Mouse (Mus musculus): ENCODE data around the gene D430042O09Rik.

Gene D430042O09Rik

DNA sequence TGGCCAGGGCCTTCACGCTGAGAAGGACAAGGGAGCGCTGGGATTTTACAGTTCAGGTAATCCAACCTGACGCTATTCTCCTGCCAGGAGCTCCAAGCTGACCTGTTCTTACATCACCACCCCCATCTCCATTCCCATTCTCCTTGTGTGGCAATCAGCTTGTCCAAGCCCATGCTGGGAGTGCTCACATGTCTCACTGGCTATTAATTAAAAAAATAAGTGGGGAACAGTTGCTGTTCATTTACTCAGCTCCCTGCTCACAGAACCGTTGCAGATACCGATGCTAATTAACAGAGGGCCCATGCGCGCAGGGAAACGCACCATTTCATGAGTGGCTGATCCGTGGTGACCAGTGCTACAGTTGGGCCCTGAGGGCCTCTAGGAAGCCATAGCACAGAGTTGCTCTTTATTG, 110.6 kb downstream of the D430042O09Rik start:
- WGBS, result 83% methylated on average over 9 of the region's 9 CpGs

DNA sequence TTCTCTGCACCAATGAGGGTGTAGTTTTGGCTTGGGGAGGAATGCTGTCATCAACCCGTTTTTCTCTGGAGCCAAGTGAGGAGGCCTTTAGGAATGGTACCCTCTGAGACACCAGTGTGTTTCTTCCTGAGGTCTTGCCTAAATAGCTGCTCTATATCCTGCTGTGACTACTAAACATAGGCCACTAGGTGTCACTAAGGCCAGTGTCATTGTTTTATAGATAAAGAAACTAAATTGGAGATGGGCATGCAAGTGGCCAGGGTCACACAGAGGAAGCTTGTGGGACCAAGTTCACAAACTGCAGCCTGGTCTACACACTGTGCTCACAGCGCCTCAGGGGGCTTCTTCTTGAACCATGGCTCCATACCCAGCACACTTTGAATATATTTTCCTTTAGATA, 112.5 kb downstream of the D430042O09Rik start:
- 82% methylated on average over 2 of the region's 2 CpGs for WGBS

DNA sequence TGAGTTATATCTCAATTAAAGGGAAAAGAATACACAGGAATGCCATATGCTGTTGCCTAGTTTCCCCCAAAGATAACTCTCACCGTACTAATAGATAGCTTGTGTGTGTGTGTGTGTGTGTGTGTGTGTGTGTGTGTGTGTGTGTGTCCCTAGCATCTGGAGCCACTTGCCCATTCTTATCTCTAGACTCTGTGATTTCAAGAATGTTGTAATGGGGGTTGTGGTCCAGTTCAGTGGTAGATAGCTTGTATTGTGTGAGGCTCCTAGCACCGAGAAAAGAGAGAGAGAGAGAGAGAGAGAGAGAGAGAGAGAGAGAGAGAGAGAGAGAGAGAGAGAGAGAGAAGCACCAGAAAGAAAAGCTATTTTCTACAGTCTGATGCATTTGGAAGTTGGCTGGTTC, 118.7 kb downstream of the D430042O09Rik start:
- 78% methylated on average over 2 of the region's 2 CpGs for WGBS

DNA sequence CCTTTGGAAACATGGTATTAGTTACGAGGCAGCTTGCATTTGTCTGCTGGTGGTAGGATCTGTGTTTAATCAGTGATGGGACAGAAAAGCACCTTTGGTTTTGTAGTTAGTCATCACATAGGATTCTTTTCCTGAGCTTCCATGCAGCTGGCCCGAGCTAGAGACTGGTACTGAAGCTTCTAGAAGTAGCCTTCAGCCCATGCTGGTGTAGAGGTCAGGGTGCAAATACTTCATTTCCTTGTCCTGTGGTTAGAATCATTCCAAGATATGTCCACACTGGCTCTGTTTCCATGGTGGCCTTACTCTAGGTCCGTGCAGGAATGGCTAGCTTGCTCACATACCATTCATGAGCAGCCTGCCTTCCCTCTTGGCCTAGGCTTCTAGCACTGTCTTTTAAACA, 119.2 kb downstream of the D430042O09Rik start:
- 89% methylated on average over 3 of the region's 3 CpGs for WGBS

DNA sequence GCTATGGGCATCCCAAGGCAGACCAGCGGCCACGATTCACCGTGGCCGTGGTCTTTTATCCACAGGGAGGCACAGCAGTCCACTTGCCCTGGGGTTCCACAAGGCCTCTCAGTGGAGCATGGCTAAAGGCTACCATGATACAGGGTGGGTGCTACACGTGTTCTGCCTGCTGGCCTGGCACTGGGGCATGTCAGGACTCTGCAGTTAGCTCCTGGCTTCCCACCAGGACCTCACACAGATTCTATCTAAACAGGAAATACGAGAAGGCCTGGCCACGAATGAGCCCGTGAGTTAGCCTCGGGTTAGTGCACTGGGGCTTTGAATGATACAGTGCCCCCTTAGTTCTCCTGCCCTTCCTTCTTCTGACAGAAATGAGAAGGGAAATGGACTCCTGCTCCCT, 119.7 kb downstream of the D430042O09Rik start:
- 73% methylated on average over 9 of the region's 9 CpGs for WGBS

DNA sequence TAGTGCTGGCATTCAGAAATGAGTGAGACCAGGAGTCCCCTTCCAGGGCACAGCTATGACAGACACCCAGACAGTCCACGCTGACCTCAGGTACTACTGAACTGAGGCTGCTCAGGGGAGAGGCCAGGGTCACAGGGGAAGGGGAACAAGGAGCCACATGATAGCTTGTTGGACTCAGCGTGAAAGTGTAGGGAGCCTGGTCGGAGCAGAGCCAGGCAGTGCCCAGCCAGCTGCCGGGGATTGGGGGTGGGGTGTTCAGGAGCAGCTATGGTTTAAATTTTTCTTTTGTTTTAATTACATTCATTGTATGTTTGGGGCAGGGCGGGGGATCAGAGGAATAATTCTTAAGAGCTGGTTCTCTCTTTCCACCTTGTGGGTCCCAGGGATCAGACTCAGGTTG, 120.9 kb downstream of the D430042O09Rik start:
- 88% methylated on average over 5 of the region's 5 CpGs for WGBS

DNA sequence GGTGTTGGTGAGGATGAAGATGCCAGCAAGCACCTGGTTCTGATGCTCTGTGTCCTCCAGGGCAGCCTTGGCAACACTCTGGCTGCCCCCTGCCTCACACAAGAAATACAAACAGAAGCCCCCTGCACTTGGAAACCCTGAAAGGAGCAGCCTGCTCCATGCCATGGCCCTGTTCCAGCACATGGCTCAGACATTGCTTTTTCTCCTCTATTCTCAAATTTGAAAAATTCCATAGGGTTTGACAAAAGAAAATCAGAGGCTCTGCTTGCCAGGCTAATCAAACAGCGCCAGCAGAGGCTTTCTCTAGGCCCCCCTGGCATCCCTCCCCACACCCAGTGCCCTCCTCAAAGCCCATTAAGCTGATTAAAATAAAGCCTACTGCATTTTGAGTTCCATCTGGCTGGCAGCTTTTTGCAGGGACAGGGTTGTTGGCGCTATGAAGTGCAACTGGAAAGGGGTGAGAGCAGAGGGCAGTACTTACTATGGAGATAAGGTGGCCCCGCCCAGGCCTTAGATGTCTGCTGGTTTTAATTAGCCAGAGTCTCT, 121.5 kb downstream of the D430042O09Rik start:
- WGBS, result 69% methylated on average over 3 of the region's 3 CpGs

DNA sequence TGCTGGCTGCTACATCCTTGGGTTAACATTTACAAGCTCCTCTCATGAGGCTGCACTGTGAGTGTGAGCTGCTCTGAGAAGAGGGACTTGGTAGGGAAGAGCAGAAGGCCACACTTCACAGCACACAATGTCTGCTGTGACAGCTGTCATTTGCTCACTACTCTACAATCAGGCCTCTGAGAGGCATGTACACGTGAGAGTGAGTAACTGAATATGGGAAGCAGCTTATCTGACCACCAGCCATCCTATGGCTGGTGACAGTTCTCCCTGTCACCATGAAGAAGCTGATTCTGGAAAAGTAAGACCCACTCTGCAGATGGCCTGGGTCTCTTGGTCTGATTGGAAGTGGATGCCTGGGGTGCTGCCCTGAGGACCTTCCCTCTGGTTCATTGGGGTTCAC, 125.1 kb downstream of the D430042O09Rik start:
- 73% methylated on average over 1 of the region's 1 CpGs for WGBS

DNA sequence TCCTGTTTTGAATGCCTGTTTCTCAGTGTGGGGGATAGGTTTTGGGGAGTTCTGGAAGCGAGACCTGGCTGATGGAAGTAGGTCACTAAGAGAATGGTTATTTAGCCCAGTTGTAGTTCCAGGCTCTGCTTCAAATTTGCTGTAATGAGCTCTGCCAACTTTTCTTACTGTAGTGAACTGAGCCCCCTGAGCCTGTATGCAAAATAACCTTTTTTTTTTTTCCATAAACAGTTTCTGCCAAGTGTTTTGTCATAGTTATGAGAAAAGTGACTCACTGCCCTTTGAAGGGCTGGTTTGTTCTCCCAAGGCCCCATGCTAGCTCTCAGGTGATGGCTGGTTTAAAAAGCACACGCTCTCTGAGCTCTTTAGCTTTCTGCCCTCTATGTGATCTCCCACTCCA, 125.8 kb downstream of the D430042O09Rik start:
- WGBS, result 88% methylated on average over 2 of the region's 2 CpGs

DNA sequence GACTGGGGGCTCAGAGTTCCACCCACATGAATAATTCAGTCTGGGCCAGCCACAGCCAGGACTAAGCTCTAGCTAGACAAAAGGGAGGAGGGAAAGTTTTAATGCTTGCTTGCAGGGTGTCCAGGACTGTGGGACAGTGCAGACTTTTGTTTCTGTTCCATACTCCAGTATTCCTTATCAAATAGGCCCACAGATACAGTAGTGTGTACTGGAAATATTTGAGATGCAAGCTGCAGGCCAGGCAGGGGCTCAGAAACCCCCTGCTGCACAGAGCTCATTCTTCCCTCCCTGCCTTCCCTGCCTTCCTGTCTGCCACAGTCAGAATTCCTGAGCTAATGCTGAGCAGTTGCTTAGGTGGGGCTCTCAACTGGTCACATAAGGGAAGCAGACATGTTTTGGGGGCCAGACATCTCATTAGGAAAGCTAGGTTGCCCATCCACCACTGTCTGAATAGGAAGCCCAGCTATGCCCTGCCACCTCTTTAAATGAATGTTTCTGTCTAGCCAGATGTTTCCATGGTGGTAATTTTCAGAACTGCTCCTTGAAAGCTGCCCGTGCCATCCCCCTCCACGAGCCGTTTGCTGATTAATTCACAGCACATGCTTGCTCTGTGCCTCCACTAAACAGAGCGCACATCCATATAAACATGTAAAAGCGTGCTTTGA, 130.5 kb downstream of the D430042O09Rik start:
- 67% methylated on average over 5 of the region's 5 CpGs for WGBS

DNA sequence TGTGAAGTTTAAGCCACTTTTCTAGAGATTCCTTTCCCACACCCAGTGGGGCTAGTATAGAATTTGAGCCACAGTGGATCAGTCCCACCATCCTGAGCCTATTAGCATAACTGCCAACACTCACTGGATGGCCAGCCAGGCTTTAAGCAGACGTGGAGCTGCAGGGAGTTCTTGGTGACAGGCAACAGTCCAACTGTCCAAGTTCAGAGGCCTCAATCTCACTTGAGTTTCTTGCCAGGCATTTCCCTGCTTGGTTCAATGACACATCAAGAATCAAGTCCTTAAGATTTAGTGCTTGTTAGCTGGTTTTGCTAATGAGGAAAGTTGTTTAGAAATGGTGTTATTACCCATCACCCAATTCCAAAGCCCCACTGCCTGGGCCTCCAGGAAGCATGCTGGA, 137.9 kb downstream of the D430042O09Rik start:
- 68% methylated on average over 1 of the region's 1 CpGs for whole genome bisulfite sequencing

DNA sequence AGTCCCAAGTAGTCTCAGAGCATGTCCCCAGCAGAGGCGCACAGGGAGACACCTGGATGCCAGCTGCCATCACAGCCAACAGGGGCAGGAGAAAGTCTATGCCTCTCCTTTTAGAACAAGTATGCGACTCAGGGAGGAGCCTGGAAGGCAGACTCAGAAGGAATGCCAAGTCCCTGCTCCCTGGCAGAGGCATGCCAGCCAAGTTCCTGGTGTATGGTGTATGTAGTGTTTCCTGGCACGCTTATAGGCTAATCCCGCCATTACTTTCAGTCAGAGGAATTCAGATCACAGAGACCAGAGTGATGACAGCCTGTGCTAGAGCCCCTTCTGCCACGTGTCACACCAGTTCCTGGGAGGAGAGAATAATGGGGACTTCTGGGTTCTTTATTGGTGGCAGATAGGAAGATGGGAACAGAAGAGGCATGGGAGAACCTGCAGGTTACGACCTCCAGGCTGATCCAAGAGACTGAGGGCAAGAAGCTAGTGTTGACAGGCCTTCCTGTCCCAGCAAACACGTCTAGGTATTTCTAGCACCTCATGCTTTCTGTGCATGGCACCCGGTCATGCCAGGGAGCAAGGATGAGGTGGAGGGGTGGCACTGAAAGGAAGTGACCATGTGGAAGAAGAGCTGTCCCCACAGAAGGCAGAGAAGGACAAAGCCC, 139.3 kb downstream of the D430042O09Rik start:
- WGBS, result 53% methylated on average over 8 of the region's 8 CpGs

DNA sequence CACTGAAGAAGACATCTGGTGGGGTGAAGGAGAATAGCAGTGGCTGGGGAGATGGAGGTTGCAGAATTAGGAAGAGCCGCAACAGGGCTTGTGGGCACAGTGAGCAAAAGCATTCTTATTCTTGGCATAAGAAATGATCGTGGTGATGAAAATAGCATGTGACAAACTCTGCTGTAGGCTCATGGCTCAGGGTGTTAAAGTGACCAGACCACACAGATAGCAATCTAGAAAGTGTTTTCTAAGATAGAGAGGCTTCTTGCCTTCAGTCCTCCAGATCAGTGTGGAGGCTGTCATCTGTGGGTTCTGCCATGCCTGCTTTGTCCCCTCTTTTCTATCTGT, 139.8 kb downstream of the D430042O09Rik start:
- WGBS, result 44% methylated on average over 2 of the region's 2 CpGs

DNA sequence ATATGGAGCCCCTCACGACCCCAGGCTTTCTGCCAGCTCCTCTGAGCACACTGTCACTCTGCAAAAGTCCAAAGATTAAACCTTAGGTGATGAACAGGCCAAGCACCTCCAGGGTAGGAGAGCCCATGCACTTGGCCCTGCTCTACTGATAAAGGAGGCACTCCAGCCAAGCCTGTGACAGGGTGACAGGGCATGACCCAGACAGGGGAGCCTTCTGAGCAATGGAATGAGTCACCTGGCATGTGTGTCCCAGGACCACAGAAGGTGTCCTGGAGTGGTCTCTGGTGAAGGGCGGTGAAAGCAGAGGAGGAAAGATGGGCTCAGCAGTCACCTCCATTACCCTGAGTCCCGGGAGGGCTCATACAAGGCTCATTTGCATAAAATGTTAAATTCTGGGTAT, 151.9 kb downstream of the D430042O09Rik start:
- WGBS, result 84% methylated on average over 3 of the region's 3 CpGs

DNA sequence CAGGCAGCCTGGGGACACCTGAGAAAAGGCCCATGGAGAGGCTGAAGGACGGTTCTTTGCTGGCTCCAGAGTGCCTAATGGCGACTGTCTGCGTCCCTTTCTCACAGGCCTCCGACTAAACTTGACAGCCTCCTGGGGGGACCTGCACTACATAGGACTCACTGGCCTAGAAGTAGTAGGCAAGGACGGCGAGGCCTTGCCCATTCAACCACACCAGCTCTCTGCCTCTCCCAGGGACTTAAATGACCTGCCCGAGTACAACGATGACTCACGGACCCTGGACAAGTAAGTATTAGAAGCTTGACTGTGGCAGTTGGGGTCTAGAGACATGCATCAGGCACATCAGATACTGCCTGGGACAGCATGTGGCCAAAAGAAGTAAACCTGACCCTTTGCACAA, 152.7 kb downstream of the D430042O09Rik start:
- WGBS, result 95% methylated on average over 9 of the region's 9 CpGs

DNA sequence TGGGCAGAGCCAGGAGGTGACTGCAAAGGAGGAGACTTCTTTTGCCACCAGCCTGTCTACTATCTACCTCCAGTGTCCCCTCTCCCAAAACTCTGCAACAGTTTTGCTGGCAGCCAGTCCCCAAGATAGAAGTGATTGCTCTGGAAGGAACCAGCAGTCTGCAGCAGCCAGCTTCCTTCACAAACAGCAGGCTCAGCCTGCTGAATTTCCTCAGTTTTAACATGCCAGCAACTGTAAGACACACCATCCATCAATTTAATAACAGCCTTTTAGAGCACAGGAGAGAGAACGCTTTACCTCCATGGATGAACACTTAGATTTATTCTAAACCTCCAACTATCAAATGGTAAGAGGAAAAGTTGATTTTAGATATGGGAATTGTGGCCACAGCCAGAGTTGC, 156.3 kb downstream of the D430042O09Rik start:
- WGBS, result 95% methylated on average over 1 of the region's 1 CpGs

DNA sequence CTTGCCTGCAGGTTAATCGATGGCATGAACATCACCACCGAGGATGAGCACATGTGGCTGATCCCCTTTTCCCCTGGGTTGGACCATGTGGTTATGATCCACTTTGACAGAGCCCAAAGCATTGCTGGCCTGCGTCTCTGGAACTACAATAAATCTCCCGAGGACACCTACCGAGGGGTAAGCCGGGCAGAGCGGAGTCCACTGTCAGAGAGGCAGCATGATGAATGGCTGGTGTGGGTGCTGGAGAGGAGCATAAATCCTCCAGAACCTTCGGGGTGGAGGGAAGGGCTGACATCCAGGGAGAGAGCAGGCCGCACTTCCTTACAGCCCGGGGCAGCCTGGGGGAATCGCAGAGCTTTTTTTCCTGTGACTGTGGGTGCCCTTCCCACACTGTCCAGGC, 157.5 kb downstream of the D430042O09Rik start:
- WGBS, result 87% methylated on average over 11 of the region's 11 CpGs

DNA sequence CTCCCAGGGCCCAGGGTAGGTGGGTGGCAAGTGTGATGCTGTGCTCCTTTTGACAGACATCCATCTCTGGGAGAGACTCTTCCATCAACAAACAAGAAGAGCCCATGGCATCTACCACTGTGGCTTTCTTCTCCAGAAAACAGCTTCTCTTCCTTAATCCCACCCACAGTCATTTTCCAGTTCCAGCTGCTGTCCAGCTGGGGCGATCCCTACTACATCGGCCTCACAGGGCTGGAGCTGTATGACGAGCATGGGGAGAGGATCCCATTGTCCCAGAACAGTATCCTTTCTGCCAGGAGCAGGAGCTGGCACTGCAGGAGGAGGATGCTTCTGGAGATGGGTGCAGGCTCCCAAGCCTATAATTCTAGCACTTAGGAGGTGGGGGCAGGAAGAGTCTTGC, 160.9 kb downstream of the D430042O09Rik start:
- 85% methylated on average over 3 of the region's 3 CpGs for WGBS

DNA sequence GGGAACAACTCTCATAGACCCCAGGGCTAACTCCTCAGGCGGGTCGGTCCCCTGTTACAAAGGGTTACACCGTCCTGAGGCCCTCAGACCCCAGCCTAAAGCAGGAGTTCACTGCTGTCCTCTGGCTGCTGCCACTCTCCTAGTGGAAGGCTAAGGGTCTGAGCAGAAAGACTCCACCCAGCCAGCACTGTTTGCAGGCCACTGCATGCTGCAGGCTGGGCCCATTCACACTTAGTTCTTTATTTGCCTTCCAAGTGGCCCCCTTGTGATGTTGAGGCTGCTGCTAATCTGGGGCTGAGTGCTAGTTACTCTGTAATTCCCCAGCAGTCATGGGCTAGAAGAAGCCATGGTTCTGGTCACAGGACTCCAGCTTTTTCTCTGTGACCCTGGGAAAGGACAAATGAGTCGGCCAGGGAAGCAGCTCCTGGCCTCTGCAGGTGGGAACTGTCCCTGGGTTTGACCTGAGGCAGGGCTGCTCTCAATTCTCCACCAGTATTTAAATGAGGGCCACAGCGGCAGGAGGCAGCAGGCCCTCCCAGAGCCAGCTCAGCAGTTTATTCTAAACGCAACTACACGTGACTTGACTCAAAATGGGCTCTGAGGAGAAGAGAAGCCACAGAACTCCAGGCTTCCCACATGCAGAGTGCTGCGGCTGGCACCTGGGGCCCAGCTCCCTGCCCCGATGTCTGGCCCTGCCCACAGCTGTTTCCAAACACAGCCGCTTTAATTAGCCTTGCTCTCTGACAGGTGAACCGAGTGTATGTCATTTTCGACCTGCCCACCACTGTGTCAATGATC, 163.9 kb downstream of the D430042O09Rik start:
- 43% methylated on average over 12 of the region's 12 CpGs for WGBS

DNA sequence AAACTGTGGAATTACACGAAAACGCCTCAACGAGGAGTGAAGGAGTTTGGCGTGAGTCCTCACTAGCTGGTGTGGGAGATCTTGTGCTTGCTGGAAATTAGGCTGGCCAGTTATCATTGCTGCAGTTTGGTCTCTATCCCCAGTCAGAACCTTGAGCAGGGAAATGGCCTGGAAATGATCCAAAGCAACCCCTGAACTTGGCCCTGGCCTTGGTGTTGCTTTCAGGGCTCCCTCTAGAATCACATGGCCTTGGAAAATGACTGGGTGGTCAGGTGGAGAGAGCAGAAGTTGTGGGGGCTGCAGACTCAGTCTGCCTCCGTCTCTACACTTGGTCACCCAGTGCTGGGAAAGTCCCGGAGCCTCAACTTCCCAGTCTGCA, 164.5 kb downstream of the D430042O09Rik start:
- WGBS, result 49% methylated on average over 6 of the region's 6 CpGs

DNA sequence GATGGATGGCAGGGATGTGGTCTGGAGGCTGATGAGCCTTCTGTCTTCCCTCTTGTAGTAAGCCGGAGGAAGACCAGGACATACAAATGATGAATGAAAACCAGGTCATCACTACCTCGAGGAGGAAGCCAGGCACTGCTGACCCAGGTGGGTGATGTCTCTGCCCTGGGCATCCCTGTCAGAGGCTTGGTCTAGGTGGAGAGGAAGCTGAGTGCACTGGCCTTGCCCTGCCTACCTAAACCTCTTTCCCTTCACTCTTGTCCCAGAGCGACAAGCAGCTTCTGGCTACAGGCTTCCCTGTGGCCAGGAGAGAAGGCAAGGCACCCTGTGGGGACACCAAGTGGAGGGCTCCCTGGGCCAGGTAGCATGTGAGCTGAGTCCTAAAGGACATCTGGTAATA, 165.2 kb downstream of the D430042O09Rik start:
- 85% methylated on average over 3 of the region's 3 CpGs for WGBS

DNA sequence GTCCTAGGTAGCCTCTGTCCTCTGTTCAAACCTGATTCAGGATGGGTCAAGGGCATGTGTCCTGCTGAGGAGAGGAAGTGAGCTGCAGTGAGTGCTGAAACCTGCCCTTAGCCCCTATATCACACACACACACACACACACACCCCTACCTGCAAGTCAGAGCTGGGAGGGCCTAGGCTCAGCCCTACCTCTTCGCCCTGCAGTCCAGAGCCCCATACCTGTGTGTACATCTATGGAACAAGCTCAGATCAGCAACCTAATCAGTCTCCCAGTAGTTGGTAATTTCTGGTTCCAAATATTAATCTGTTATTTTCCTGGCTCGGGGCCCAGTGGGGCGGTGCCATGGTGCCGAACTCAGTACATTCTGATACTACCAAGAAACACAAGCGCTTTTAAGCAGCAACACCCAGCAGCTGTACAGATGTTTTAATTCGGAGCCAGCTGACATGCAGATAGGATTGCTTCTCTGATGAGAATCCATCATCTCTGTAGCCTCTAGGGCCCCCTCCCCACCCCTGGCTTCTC, 166.3 kb downstream of the D430042O09Rik start:
- WGBS, result 87% methylated on average over 6 of the region's 6 CpGs
